Comparison of ENCODE assay signal across 30 mouse cellular contexts in genomic region chr19:44251936-44252558, GRCm38 (mm10). TPM values are rescaled to one million over a fixed set of nuclear protein-coding genes. Genes with fewer than 3 reads are reported as not detected.
DNase-seq lines count a peak whose midpoint lies in the region; ATAC-seq and TF ChIP-seq lines count a peak whose summit lies in the region.
"Had no signal": no experiment of that assay in that cellular context is flagged by ENCODE, and none has a peak within 500 bp of the region (broad histone marks: within the 10 kb centered on the region; RNA-seq: fewer than 3 reads in every experiment).

No protein-coding gene starts in this region.

- no peaks in the 10 kb centered on the region for H3K36me3 ChIP-seq in ES-E14 (ENCODE audit: control insufficient read depth, insufficient read depth, low read length, poor library complexity, severe bottlenecking)
- H3K36me3 ChIP-seq: forebrain, embryonic 15.5 days; heart, embryonic 15.5 days; hindbrain, embryonic 15.5 days; limb, embryonic 12.5 days; liver, embryonic 12.5 days; midbrain, embryonic 12.5 days had no signal

- no peaks in the 10 kb centered on the region for H3K9me3 ChIP-seq in ES-E14 (ENCODE audit: control insufficient read depth, insufficient read depth, low read depth, low read length)
- H3K9me3 ChIP-seq: forebrain, embryonic 15.5 days; heart, embryonic 15.5 days; hindbrain, embryonic 15.5 days; limb, embryonic 12.5 days; liver, embryonic 12.5 days; midbrain, embryonic 12.5 days had no signal

- H3K4me1 ChIP-seq in ES-E14 (ENCODE audit: control insufficient read depth in 2 of 2, insufficient read depth in 2 of 2, low read length in 2 of 2, poor library complexity in 1 of 2): peaks cover 3 to 11% of the 10 kb centered on the region in 2 experiments; a peak in 2 of 4 replicates

- in situ Hi-C loops in ES-E14 (cut with MboI; ENCODE audit: low sequenced_read_pairs in 2 of 2, unreplicated experiment in 2 of 2): no loop called here

- peak overlapping the region; percentile 31; the same call in 1 of the 2 replicates for H3K9ac ChIP-seq in ES-E14 (ENCODE audit: insufficient read depth, low read depth, low read length, poor library complexity, severe bottlenecking)
- H3K9ac ChIP-seq: forebrain, embryonic 15.5 days; heart, embryonic 15.5 days; hindbrain, embryonic 15.5 days; limb, embryonic 12.5 days; liver, embryonic 12.5 days; midbrain, embryonic 12.5 days had no signal

- H3K27ac ChIP-seq in ES-E14 (ENCODE audit: insufficient read depth, low read depth, low read length, poor library complexity, severe bottlenecking): no peak overlapping the region
- H3K27ac ChIP-seq: forebrain, embryonic 15.5 days; heart, embryonic 15.5 days; hindbrain, embryonic 15.5 days; limb, embryonic 12.5 days; liver, embryonic 12.5 days; midbrain, embryonic 12.5 days; stomach, postnatal 0 days had no signal

- peak overlapping the region in 1 of 2 experiments; percentile 21; a peak in 1 of 4 replicates for H3K4me3 ChIP-seq in ES-E14 (ENCODE audit: insufficient read depth in 1 of 2, low read depth in 1 of 2, low read length in 2 of 2, poor library complexity in 1 of 2, severe bottlenecking in 1 of 2)
- H3K4me3 ChIP-seq: forebrain, embryonic 15.5 days; heart, embryonic 15.5 days; hindbrain, embryonic 15.5 days; limb, embryonic 12.5 days; liver, embryonic 12.5 days; midbrain, embryonic 12.5 days had no signal

- DNase-seq in CD4-positive, CD25-positive, alpha-beta regulatory T cell, adult 2 months (ENCODE audit: low read depth, low spot score): peak; percentile 38
- peak; percentile 58 to 64 for DNase-seq in spleen, postnatal 36 days (ENCODE audit: low spot score in 2 of 2)
- no peak for DNase-seq in spleen, adult 18-20 months
- no peak for DNase-seq in ES-E14 (ENCODE audit: low read depth, low spot score)
- DNase-seq in naive thymus-derived CD4-positive, alpha-beta T cell, adult 2 months (ENCODE audit: low read depth): peak; percentile 48
- DNase-seq in ovary, adult 18-20 months (ENCODE audit: low spot score): no peak
- no peak for DNase-seq in left cerebral cortex, adult 8-10 months (ENCODE audit: low spot score in 2 of 2)
- DNase-seq: adrenal gland, adult 2 months; cerebellum, adult 11-12 months; cerebellum, postnatal 10 days; gastrocnemius, postnatal 36 days; heart, postnatal 4 days; kidney, adult 9 months; kidney, postnatal 14 days; lung, adult 2 months; lung, postnatal 14 days; retina, postnatal 1 day; right cerebral cortex, postnatal 25 days had no signal

- no peak for ATAC-seq in CD4-positive, CD25-positive, alpha-beta regulatory T cell, adult 4 months
- ATAC-seq: forebrain, embryonic 15.5 days; intestine, embryonic 16.5 days; liver, embryonic 12.5 days; Patski had no signal

TF ChIP-seq in ES-E14, 5 proteins besides CTCF, POLR2A, EP300 and RAD21:
- TF ChIP-seq ZC3H11A (IDR thresholded peaks at IDR 0.05; ENCODE audit: borderline replicate concordance, low read depth, low read length) (no peak), ZNF384 (IDR thresholded peaks at IDR 0.05; ENCODE audit: low read depth, low read length) (no peak), CHD2 (IDR thresholded peaks at IDR 0.05; ENCODE audit: low read depth, low read length) (no peak), MAFK (IDR thresholded peaks at IDR 0.05; ENCODE audit: insufficient read depth, low read depth, low read length) (no peak)

RNA-seq across cellular contexts. Expression of gene Scd2, which starts 41.4 kb away (rescaled TPM):
- polyA plus RNA-seq in CD4-positive, CD25-positive, alpha-beta regulatory T cell, adult 4 months (2017; shearing (Covaris generic)): 10 to 100 TPM; 40.3 to 46.7 TPM
- 284 and 303 TPM in 2 replicates for total RNA-seq in ES-E14 (2012; rRNA removed)
- total RNA-seq in left cerebral cortex, adult 8-10 months (2022): 100 to 1,000 TPM; 702 to 768 (median 723) TPM

RNA-seq across cellular contexts. Expression of gene Scd3, which starts 49.0 kb away (rescaled TPM):
- not detected for polyA plus RNA-seq in CD4-positive, CD25-positive, alpha-beta regulatory T cell, adult 4 months (2017; shearing (Covaris generic))
- total RNA-seq in ES-E14 (2012; rRNA removed): 2.5 and 2.9 TPM in 2 replicates
- 1 to 10 TPM; 2.9 to 3.8 (median 3.1) TPM for total RNA-seq in left cerebral cortex, adult 8-10 months (2022)
- total RNA-seq: gastrocnemius, postnatal 36 days; heart, postnatal 4 days had no signal
- polyA plus RNA-seq: adrenal gland, adult 2 months; limb, embryonic 12.5 days; liver, embryonic 12.5 days; lung, adult 2 months had no signal

RNA-seq across cellular contexts. Expression of gene Pkd2l1, which starts 59.8 kb away (rescaled TPM):
- polyA plus RNA-seq in CD4-positive, CD25-positive, alpha-beta regulatory T cell, adult 4 months (2017; shearing (Covaris generic)): not detected
- total RNA-seq in ES-E14 (2012; rRNA removed): 0.90 and 2.4 TPM in 2 replicates
- under 1 TPM; 0.17 to 0.59 (median 0.44) TPM for total RNA-seq in left cerebral cortex, adult 8-10 months (2022)
- total RNA-seq: adrenal gland, adult 2 months; gastrocnemius, postnatal 36 days; heart, adult 8-10 months; heart, postnatal 4 days; megakaryocyte, adult 5-6 weeks had no signal
- polyA plus RNA-seq: adrenal gland, adult 2 months; heart, embryonic 15.5 days; intestine, embryonic 16.5 days; limb, embryonic 12.5 days; liver, embryonic 12.5 days; stomach, postnatal 0 days had no signal

Comparison
In these comparisons a context has a peak if more than half of its experiments do, and no peak if none do; other contexts are left out.
1. DNase-seq: peak in CD4-positive, CD25-positive, alpha-beta regulatory T cell, adult 2 months (single experiment), spleen, postnatal 36 days (2 of 2) and naive thymus-derived CD4-positive, alpha-beta T cell, adult 2 months (single experiment); none in spleen, adult 18-20 months (0 of 2), ES-E14 (single experiment), ovary, adult 18-20 months (single experiment) and left cerebral cortex, adult 8-10 months (0 of 2).